Mouse (Mus musculus) midbrain, postnatal 0 days (tissue): Measurements from ENCODE around the gene Oprd1. TPM values are rescaled to one million over a fixed set of nuclear protein-coding genes. Genes with fewer than 3 reads are reported as not detected.

Source experiments
- ATAC-seq: fragments of 200-750 bp; cut with Nextera tagmentation; 2 replicates; pipeline ENCODE4 v1.8.0; 2017; ENCODE audit warnings: moderate number of reproducible peaks, mild to moderate bottlenecking, moderate TSS enrichment, moderate library complexity; ENCODE audit not compliant: low FRiP score
- DNase-seq: peaks from one replicate; pipeline ENCODE4 v3.0.0-alpha.2; 2015; ENCODE audit warnings: low spot score
- H3K27ac ChIP-seq: fragments of 300-500 bp; sonication (generic); 2 replicates; pipeline ENCODE4 v1.5.1; 2014; ENCODE audit warnings: low read depth, mild to moderate bottlenecking, low read length, mixed read lengths
- H3K27me3 ChIP-seq: fragments of 300-500 bp; sonication (generic); 2 replicates; pipeline ENCODE4 v1.6.1; 2014; ENCODE audit warnings: low read length, control low read depth, mixed read lengths; ENCODE audit not compliant: insufficient read depth
- H3K36me3 ChIP-seq: fragments of 300-500 bp; sonication (generic); 2 replicates; pipeline ENCODE4 v1.6.1; 2014; ENCODE audit warnings: low read length, control low read depth, mixed read lengths; ENCODE audit not compliant: insufficient read depth
- H3K4me1 ChIP-seq: fragments of 300-500 bp; sonication (generic); 2 replicates; pipeline ENCODE4 v1.6.1; 2014; ENCODE audit warnings: mild to moderate bottlenecking, control low read depth, antibody characterized with exemption, low read length, mixed read lengths; ENCODE audit not compliant: insufficient read depth
- H3K4me2 ChIP-seq: fragments of 300-500 bp; sonication (generic); 2 replicates; pipeline ENCODE4 v1.6.1; 2014; ENCODE audit warnings: low read depth, mild to moderate bottlenecking, low read length, mixed read lengths; ENCODE audit not compliant: poor library complexity, severe bottlenecking
- H3K4me3 ChIP-seq: fragments of 300-500 bp; sonication (generic); 2 replicates; pipeline ENCODE4 v1.5.1; 2014; ENCODE audit warnings: low read depth, mild to moderate bottlenecking, low read length, moderate library complexity
- H3K9ac ChIP-seq: fragments of 300-500 bp; sonication (generic); replicated peaks from 2 replicates; pipeline ENCODE4 v1.6.1; 2014; ENCODE audit warnings: mild to moderate bottlenecking, low read length, moderate library complexity, mixed read lengths; ENCODE audit not compliant: poor library complexity, severe bottlenecking
- H3K9me3 ChIP-seq: fragments of 300-500 bp; sonication (generic); 2 replicates; pipeline ENCODE4 v1.6.1; 2016; ENCODE audit warnings: low read length, control low read depth
- CTCF ChIP-seq: IDR thresholded peaks from 2 replicates; pipeline ENCODE4 v1.5.1; 2016; ENCODE audit warnings: antibody characterized with exemption, mild to moderate bottlenecking
- WGBS: fragments of 180-500 bp; shearing (Covaris S2); extraction: QIAGEN DNeasy Blood & Tissue Kit; methylation state at CpG from one replicate; pipeline ENCODE4 v1.1.7; 2014; 5-methylcytosine and 5-hydroxymethylcytosine counted together
- polyA plus RNA-seq: library from polyadenylated mRNA; unstranded; fragments of >200 nt; fragmentation: Nextera tagmentation; extraction: Ambion mirVana; gene quantifications from 2 replicates; pipeline ENCODE4 v1.2.1, GENCODE M21; 2015
- total RNA-seq: library from RNA; depleted of rRNA; stranded (reverse); fragments of >200 nt; gene quantifications from 2 replicates; pipeline ENCODE4 v1.2.3, GENCODE M21; 2014

Gene Oprd1
- total and polyA plus RNA-seq, 2 experiments from 2014 or later: 0.65 to 2.6 TPM

DNA sequence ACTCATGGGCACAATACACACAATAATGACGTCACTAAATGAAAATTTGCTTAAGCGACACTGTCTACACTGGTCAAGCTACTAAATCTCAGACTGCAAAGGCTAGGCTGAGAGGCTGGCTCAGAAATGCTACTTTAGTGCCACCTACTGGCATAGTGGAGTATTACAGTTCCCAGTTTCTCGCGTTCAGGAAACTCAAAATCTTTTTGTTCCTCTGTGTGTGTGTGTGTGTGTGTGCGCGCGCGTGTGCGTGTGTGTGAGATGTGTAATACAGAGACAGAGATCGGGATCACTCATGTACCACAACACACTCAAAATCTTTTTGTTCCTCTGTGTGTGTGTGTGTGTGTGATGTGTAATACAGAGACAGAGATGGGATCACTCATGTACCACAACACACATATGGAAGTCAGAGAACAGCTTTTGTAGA lies 34.4 kb upstream of the Oprd1 start:
- no peak overlapping the region for H3K4me3 ChIP-seq
- H3K27me3 ChIP-seq: no peaks in the 10 kb centered on the region
- 0 out of 2 replicates have a peak, but pooled peaks cover 4% of the 10 kb centered on the region for H3K36me3 ChIP-seq
- no peak overlapping the region for H3K4me2 ChIP-seq
- H3K27ac ChIP-seq: no peak overlapping the region
- DNase-seq (peak; percentile 80), ATAC-seq (peak; percentile 69; the same call in 1 of the 2 replicates)
- 9% methylated on average over 10 of the region's 10 CpGs for WGBS
- no peaks in the 10 kb centered on the region for H3K4me1 ChIP-seq
- no peaks in the 10 kb centered on the region for H3K9me3 ChIP-seq
- TF ChIP-seq CTCF: peak; percentile 97
- H3K9ac ChIP-seq: no peak overlapping the region

DNA sequence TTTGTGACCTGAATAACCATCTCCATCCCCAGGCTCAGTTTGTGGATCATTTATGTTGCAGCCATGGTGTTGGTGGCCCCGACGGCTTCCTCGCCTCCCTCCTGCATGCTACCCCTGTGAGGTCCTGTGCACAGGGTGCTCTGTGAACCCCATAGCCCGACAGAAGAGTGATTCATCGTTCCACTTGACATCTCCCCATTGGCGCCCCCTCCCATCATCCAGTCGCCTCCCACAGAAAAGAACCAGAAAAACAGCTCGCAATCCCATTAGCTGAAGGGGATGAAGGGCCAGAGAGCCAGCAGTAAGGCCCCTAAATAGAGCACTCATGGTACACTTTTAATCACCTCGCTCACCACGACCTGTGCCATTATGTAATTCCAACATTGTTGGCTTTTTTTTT lies 32.2 kb upstream of the Oprd1 start:
- Histone ChIP-seq H3K27ac (no peak overlapping the region), H3K36me3 (no peaks in the 10 kb centered on the region), H3K27me3 (no peaks in the 10 kb centered on the region), H3K9ac (no peak overlapping the region), H3K4me3 (no peak overlapping the region), H3K4me1 (no peaks in the 10 kb centered on the region), H3K4me2 (no peak overlapping the region), H3K9me3 (no peaks in the 10 kb centered on the region)
- TF ChIP-seq CTCF: no peak
- 56% methylated on average over 10 of the region's 10 CpGs for WGBS
- DNase-seq: no peak
- ATAC-seq: no peak

DNA sequence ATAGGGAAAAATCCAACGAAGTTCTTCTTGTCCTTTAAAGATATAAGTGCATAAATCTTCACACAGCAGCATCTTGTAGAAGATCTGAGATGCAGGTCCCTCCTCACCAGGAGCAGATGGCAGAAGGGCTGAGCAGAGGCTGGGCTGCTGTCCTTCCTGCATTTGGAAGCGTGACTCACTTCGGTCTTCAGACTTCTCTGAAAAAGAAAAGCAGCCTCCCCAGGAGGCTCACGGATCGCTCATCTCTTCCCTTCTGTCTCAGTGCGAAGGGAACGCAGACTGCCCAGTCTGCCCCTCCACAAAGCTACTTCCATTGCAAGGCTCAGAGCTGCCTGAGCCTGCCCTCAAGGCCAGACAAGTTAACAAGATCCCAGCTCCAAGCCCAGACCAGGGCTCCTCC lies 26.6 kb upstream of the Oprd1 start:
- ATAC-seq (no peak), DNase-seq (no peak)
- Histone ChIP-seq H3K4me3 (no peak overlapping the region), H3K27me3 (no peaks in the 10 kb centered on the region), H3K9ac (no peak overlapping the region), H3K4me2 (no peak overlapping the region), H3K36me3 (no peaks in the 10 kb centered on the region), H3K4me1 (no peaks in the 10 kb centered on the region), H3K27ac (no peak overlapping the region), H3K9me3 (no peaks in the 10 kb centered on the region)
- 21% methylated on average over 7 of the region's 7 CpGs for WGBS
- TF ChIP-seq CTCF: no peak

DNA sequence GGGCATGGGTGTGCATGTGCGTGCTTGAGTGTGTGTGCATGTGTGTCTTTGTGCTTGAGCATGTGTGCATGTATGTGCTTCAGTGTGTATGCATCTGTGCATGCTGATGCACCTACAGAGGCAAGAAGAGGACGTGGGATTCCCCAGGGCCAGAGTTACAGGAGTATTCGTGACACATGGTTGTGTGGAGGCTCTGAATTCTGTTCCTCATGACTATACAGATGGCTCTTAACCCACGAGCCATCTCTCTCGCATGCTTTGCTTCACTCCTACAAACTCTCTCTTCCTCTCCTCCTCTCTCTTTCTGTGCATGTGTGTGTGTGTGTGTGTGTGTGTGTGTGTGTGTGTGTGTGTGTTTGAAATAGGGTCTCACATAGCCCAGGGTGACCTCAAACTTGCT lies 25.5 kb upstream of the Oprd1 start:
- Histone ChIP-seq H3K27ac (no peak overlapping the region), H3K9me3 (no peaks in the 10 kb centered on the region), H3K4me3 (no peak overlapping the region), H3K4me1 (no peaks in the 10 kb centered on the region), H3K27me3 (no peaks in the 10 kb centered on the region), H3K9ac (no peak overlapping the region), H3K4me2 (no peak overlapping the region), H3K36me3 (no peaks in the 10 kb centered on the region)
- WGBS: 86% methylated on average over 5 of the region's 5 CpGs
- no peak for DNase-seq
- no peak for ATAC-seq
- TF ChIP-seq CTCF: no peak

DNA sequence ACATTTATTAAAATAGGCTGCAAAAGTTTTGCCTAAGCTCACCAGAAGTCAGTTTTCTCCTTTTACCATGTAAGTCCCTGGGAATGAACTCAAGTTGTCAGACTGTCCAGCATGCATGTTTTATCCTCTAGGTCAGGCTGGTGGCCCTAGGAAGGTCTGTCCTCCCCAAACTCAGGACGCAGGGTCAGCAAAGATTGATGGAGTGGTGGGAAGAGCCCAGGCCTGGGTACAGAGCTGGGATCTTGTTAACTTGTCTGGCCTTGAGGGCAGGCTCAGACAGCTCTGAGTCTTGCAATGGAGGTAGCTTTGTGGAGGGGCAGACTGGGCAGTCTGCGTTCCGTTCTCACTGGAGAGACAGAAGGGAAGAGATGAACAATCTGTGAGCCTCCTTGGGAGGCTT lies 25.0 kb upstream of the Oprd1 start:
- no peaks in the 10 kb centered on the region for H3K27me3 ChIP-seq
- no peaks in the 10 kb centered on the region for H3K4me1 ChIP-seq
- DNase-seq: no peak
- no peak for ATAC-seq
- H3K36me3 ChIP-seq: no peaks in the 10 kb centered on the region
- H3K9me3 ChIP-seq: no peaks in the 10 kb centered on the region
- H3K27ac ChIP-seq: no peak overlapping the region
- WGBS: 99% methylated on average over 3 of the region's 3 CpGs
- no peak overlapping the region for H3K9ac ChIP-seq
- no peak overlapping the region for H3K4me3 ChIP-seq
- no peak overlapping the region for H3K4me2 ChIP-seq
- TF ChIP-seq CTCF: no peak

DNA sequence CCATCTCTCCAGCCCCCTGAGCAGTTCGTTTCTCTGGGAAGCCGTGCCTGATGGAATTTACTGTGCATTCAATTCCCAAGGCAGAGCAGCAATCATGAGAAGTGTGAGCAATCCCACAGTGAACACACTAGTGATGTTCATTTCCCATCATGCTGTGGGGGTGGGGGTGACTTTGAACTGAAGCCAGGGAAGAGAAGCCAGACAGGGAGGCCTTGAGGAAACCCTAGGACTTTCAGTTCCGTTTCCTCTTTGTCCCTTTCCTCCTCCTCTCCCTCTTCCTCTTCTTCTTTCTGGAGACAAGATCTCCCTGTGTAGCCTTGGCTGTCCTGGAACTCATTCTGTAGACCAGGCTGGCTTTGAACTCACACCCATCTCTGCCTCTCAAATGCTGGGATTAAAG lies 23.1 kb upstream of the Oprd1 start:
- Histone ChIP-seq H3K27me3 (no peaks in the 10 kb centered on the region), H3K9me3 (no peaks in the 10 kb centered on the region), H3K4me1 (no peaks in the 10 kb centered on the region), H3K4me2 (no peak overlapping the region), H3K9ac (no peak overlapping the region), H3K36me3 (no peaks in the 10 kb centered on the region), H3K27ac (no peak overlapping the region), H3K4me3 (no peak overlapping the region)
- DNase-seq: no peak
- 92% methylated on average over 3 of the region's 3 CpGs for WGBS
- TF ChIP-seq CTCF: no peak
- no peak for ATAC-seq
